Mouse (Mus musculus): ENCODE results near the gene Rbm8a2.
"Not testable (repeated sequence)": the region's sequence is repeated elsewhere in the genome, so short reads cannot be mapped to it uniquely, and the experiment has no call there.

Rbm8a2 gene

DNA sequence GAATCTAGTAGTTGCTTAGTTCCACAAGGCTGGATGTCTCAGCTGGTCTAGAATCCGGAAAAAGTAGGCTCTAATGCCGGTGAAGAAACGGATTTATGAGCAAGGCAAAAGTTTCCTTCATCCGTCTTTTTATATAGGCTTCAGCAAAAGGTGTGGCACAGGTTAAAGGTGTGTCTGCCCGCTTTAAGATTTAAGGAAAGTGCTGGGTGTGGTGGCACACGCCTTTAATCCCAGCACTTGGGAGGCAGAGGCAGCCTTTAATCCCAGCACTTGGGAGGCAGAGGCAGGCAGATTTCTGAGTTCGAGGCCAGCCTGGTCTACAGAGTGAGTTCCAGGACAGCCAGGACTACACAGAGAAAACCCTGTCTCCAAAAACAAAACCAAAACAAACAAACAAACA is at the start of gene Rbm8a2:
Rbm8a2 (minus strand) TSS at position 101 of the 400 bp plus-strand sequence.
- not testable (repeated sequence) for ATAC-seq (ENCODE audit: insufficient number of reproducible peaks, low FRiP score, low TSS enrichment)

GRCm38 (mm10) chr1:176028397-176028796 is 49.5 kb upstream of the Rbm8a2 start:
- ATAC-seq (ENCODE audit: insufficient number of reproducible peaks, low FRiP score, low TSS enrichment): no peak

DNA sequence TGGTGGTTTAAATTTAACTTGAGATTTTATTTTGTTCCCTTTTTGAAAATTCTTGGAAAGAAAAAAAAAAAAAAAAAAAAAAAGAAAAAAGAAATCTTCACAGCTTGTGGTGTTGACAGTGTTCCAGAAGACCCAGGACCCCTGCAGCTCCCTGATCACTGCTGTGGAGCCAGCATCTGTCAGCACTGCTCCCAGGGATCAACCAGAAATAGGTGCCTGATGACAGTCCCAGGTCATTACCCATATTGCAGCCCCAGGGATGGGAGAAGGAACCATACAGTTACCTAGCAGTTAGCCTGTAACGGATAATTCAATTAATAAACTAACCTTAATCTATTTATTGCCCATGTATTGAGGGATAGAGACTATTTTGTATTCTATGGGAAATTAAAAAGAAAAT is 45.6 kb upstream of the Rbm8a2 start:
- ATAC-seq (ENCODE audit: insufficient number of reproducible peaks, low FRiP score, low TSS enrichment): 0 out of 2 replicates have a peak, but pooled peaks have one; percentile 66

DNA sequence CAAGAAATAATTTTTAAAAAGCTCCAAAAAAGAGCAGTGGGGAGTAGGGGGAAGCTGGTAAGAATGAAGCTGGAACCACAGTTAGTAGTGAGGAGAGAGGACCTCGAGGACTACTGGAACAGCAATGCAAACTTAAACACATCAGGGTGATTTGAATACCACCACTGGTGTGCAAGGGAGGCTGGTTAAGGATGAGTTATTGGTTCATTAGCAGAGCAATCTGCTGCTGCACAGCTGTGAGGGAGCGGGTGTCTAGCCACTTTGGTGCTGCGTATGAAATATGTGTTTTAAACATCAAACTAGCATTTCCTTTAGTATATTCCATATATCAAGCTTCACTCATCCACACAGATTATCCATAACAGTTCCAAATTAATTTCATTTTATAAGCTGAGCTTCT is 39.6 kb upstream of the Rbm8a2 start:
- ATAC-seq (ENCODE audit: insufficient number of reproducible peaks, low FRiP score, low TSS enrichment): no peak

DNA sequence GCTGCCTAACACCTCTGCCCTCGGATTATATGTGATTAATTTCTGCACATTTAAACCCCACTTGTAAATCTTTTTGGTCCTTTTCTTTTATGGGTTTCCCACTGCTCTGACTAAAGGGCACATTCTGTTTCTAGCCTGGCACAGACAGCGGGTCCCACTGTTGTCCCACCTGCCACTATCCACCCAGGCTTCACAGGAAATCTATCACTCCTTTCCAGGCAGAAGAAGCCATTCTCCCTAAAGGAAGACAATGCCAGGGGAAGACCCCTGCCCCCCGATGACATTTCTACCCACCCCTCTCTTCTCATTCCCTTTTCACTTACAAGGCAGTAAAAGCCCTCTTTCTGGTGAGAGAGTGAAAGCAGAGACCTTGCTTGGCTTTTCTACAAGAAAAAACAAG is 37.2 kb upstream of the Rbm8a2 start:
- peak; percentile 69; the same call in 1 of the 2 replicates for ATAC-seq (ENCODE audit: insufficient number of reproducible peaks, low FRiP score, low TSS enrichment)

- ATAC-seq (ENCODE audit: insufficient number of reproducible peaks, low FRiP score, low TSS enrichment): no peak
These were observed 34.8 kb upstream of the Rbm8a2 start for GRCm38 (mm10) chr1:176013497-176014268.

DNA sequence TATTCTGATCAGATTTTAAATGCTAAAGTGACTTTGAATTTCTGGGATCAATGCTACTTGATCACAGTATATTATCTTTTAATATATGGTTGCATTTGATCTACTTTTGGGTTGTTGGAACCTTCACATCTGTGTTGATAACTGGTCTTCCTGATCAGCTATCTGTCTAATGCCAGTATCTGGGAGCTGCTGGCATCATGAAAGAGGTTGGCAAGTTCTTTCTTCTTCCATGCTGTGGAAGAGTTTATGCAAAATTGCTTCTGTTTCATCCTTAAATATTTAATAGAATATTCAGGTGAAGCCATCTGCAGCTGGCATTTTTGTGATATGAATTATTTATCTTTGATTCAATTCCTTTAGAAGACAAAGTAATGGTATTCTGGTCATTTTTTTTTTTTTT is 32.6 kb upstream of the Rbm8a2 start:
- ATAC-seq (ENCODE audit: insufficient number of reproducible peaks, low FRiP score, low TSS enrichment): no peak

- peak; percentile 50; the same call in 1 of the 2 replicates for ATAC-seq (ENCODE audit: insufficient number of reproducible peaks, low FRiP score, low TSS enrichment)
These were observed 32.2 kb upstream of the Rbm8a2 start for GRCm38 (mm10) chr1:176011072-176011471.

GRCm38 (mm10) chr1:176008411-176008810 is 29.5 kb upstream of the Rbm8a2 start:
- no peak for ATAC-seq (ENCODE audit: insufficient number of reproducible peaks, low FRiP score, low TSS enrichment)

- no peak for ATAC-seq (ENCODE audit: insufficient number of reproducible peaks, low FRiP score, low TSS enrichment)
These were observed 21.7 kb upstream of the Rbm8a2 start for GRCm38 (mm10) chr1:176000599-176000998.

- no peak for ATAC-seq (ENCODE audit: insufficient number of reproducible peaks, low FRiP score, low TSS enrichment)
These were observed 18.2 kb upstream of the Rbm8a2 start for GRCm38 (mm10) chr1:175997076-175997651.

DNA sequence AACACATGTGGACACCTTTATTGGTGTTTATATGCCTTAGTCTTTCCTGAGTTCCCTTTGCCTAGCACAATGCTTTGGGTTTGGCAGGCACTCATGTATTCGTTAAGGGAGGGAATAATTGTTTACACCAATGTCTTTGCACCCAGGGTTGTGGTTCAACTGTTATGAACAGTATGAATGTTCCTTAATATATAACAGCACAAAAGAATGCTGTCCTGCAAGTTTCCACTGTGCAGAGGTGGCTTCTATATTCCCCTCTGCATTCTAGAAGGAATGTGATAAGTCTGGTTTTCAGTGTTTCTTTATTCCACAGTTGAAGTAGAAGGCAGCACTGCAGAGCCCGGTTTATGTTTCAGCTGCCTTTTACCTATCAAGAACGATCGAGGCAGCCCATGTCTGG is 10.0 kb upstream of the Rbm8a2 start:
- ATAC-seq (ENCODE audit: insufficient number of reproducible peaks, low FRiP score, low TSS enrichment): no peak

DNA sequence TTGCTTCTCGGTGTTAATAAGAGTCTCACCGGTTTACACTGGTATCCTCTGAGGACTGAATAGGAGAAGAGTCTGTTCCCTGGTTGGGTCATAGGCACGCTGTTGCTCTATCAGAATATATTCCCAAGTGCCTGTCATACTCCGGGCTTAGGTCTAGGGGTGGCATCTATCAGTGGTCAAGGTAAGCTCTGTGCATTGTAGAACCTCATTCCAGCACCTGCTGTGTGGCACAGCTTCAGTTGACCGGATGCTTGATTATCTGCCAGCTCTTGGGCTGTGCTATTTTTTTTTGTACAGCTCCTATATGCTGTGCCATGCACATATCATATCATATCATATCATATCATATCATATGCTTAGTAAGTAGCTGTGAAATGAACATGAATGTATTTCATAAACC is 9.5 kb upstream of the Rbm8a2 start:
- peak; percentile 56 for ATAC-seq (ENCODE audit: insufficient number of reproducible peaks, low FRiP score, low TSS enrichment)

GRCm38 (mm10) chr1:175970710-175971109 is 8.2 kb downstream of the Rbm8a2 start:
- no peak for ATAC-seq (ENCODE audit: insufficient number of reproducible peaks, low FRiP score, low TSS enrichment)

DNA sequence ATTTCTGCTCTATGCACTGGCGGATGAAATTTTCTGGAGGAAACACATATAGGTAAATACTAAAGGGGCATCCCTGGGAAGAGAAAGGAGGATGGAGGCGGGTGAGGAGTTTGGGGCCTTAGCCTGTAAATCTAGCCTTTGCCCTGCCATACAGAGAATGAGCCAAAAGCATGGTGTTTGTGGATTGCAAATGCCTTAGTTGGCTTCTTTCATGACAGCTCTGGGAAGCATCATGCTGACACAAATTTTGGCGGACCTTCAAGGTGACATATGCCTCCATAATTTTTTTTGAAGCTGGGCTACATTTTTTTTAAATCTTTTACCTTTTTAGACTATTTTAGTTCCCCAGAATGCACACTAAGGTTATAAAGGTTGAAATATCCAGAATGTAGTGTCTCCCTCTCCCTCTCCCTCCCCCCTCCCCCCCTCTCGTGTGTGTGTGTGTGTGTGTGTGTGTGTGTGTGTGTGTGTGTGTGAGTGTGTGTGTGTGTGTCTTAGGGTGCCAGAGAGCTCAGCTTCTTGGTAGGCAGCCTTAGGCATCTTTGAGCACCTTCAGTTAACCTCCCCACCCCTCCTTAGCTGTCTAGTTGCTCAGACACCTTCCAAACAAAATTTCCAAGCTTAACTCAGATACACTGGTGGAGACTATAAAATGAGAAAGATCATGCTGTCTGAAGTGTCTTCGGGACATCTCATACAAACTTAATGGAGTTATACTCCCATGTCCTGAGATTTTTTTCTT is 11.7 kb downstream of the Rbm8a2 start:
- ATAC-seq (ENCODE audit: insufficient number of reproducible peaks, low FRiP score, low TSS enrichment): peak; percentile 91

DNA sequence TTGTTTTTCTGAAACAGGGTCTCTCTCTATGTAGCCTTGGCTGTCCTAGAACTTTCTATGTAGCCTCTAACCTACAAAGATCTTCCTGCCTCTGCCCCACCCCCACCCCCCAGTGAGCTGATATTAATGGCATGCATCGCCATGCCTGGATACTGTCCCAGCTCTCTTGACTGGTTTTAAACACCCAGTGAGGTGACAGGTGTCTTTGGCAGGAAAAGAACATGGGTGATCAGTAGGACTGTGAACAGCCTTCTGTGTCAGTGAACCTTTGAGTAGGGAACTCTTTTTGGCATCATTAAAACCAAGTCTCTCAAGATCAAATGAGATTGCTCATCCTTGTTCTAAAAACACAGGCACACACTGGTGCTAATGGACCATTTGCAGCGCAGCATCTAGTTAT is 17.1 kb downstream of the Rbm8a2 start:
- no peak for ATAC-seq (ENCODE audit: insufficient number of reproducible peaks, low FRiP score, low TSS enrichment)

DNA sequence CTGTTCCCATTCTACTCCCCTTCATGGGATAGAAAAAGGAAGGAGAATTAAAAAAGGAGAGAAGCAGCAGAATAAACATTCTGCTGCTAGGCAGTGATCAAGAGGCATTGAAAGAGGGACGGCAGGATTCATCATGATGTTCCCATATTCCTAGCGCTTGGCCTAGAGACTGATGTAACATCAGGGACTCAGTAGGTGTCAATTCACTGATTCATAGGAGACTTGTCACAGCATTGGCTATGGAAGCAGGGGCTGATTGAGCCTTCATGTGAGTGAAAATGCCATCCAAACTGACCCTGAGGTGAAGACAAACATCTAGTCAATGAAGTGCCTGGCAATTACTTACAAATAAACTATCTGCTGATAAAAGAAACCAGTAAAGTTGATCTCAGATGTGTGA is 28.1 kb downstream of the Rbm8a2 start:
- 0 out of 2 replicates have a peak, but pooled peaks have one; percentile 49 for ATAC-seq (ENCODE audit: insufficient number of reproducible peaks, low FRiP score, low TSS enrichment)

- no peak for ATAC-seq (ENCODE audit: insufficient number of reproducible peaks, low FRiP score, low TSS enrichment)
These were observed 28.5 kb downstream of the Rbm8a2 start for GRCm38 (mm10) chr1:175950421-175950820.

- ATAC-seq (ENCODE audit: insufficient number of reproducible peaks, low FRiP score, low TSS enrichment): no peak
These were observed 32.1 kb downstream of the Rbm8a2 start for GRCm38 (mm10) chr1:175946718-175947315.

GRCm38 (mm10) chr1:175943168-175943567 is 35.7 kb downstream of the Rbm8a2 start:
- ATAC-seq (ENCODE audit: insufficient number of reproducible peaks, low FRiP score, low TSS enrichment): no peak

DNA sequence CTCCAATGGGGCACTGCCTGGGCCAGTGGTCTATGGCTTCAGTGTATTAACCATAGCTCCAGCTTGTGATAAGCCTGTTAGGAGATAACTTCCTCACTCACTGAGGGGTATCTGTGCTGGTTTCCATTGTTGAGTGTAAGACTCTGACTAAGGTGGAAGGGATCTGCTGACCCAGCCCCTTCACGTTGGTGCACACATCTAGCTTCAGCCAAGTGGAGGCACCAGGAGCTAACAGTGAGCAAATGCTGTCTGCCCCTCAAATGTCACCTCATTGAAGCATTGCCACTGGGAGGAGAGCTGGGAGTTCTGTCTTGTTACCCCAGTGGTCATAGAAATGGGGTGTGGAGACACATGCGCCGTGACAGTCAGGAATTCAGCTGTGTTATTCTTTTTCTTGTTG is 40.2 kb downstream of the Rbm8a2 start:
- ATAC-seq (ENCODE audit: insufficient number of reproducible peaks, low FRiP score, low TSS enrichment): no peak

All from cerebellum, adult (tissue).